Mouse (Mus musculus): Measurements from ENCODE around the gene Ttll8. TPM values are rescaled to one million over a fixed set of nuclear protein-coding genes. Genes with fewer than 3 reads are reported as not detected.

The Ttll8 gene
- polyA plus RNA-seq, 1 experiment from 2014 or later = 0.14 TPM

DNA sequence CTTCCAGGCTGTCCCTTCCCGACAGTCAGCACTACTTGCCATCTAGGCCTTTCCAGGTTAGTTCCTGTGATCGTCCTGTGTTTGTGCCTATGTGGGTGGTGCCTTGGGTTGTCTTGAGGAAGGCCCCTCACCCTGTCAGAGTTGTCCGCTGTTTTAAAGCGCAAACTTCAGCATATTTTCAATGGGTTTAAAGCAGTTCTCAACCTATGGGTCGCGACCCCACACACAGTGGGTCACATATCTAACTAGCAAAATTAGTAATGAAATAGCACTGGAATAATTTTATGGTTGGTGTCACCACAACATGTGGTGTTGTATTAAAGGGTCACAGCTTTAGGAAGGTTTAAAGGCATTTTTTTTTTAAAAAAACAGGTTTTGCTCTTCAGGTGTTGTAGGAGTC lies 1.1 kb upstream of the Ttll8 start:
- 90% methylated on average over 6 of the region's 6 CpGs for WGBS
- ATAC-seq (ENCODE audit: low FRiP score, low read depth) = no peak
- Histone ChIP-seq H3K27ac (replicated peaks) (no peak overlapping the region), H3K4me1 (replicated peaks) (peaks cover 8% of the 10 kb centered on the region), H3K4me2 (no peak overlapping the region), H3K9me3 (no peaks in the 10 kb centered on the region), H3K27me3 (peaks cover 8% of the 10 kb centered on the region; the same call in 1 of the 2 replicates), H3K4me3 (no peak overlapping the region), H3K36me3 (no peaks in the 10 kb centered on the region), H3K9ac (no peak overlapping the region)

DNA sequence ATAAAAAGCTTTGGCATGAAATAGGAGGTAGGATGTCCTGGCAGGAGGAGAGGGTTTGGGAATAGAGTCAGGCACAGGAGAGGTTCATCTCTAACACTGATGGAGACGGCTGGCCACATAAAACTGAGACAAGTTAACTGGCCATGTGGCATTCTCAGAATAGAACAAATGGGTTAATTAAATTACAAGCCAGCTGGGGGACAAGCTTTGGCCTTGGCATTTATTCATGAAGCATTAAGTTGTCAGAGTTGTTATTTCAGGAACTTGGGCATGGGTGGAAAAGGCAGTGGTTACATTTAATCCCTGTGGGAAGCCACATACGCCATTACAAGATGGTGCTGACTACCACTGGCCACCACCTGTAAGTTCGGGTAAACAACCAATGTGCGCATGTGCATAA lies 3.0 kb downstream of the Ttll8 start:
- H3K4me2 ChIP-seq = no peak overlapping the region
- peaks cover 8% of the 10 kb centered on the region; the same call in 1 of the 2 replicates for H3K27me3 ChIP-seq
- H3K4me1 ChIP-seq (replicated peaks) = peaks cover 8% of the 10 kb centered on the region
- no peak overlapping the region for H3K9ac ChIP-seq
- no peak for ATAC-seq (ENCODE audit: low FRiP score, low read depth)
- H3K9me3 ChIP-seq = no peaks in the 10 kb centered on the region
- WGBS = 80% methylated on average over 4 of the region's 4 CpGs
- no peak overlapping the region for H3K4me3 ChIP-seq
- H3K36me3 ChIP-seq = no peaks in the 10 kb centered on the region
- no peak overlapping the region for H3K27ac ChIP-seq (replicated peaks)

DNA sequence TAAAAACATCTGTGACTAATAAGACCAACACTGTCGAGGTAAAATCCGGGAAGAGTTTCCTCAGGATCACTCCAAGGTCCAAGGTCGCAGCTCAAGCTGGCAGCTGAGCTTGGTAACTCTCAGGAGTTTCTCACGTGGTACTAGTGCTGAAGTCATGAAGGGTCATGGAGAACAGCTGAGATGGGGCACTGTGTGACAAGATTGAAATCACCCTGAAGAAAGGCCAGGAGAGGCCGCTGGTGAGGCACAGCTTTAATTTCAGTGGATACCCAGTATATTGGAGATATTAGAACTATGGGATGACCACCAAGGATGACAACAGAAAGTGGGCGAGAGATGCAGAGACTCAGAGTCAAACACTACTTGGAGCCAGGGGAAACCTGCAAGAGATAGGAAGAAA lies 7.4 kb downstream of the Ttll8 start:
- 65% methylated on average over 6 of the region's 6 CpGs for WGBS
- no peak overlapping the region for H3K4me2 ChIP-seq
- H3K4me3 ChIP-seq = no peak overlapping the region
- no peak overlapping the region for H3K27ac ChIP-seq (replicated peaks)
- no peaks in the 10 kb centered on the region for H3K4me1 ChIP-seq (replicated peaks)
- no peak for ATAC-seq (ENCODE audit: low FRiP score, low read depth)
- no peaks in the 10 kb centered on the region for H3K36me3 ChIP-seq
- no peaks in the 10 kb centered on the region for H3K27me3 ChIP-seq
- no peaks in the 10 kb centered on the region for H3K9me3 ChIP-seq
- H3K9ac ChIP-seq = no peak overlapping the region

DNA sequence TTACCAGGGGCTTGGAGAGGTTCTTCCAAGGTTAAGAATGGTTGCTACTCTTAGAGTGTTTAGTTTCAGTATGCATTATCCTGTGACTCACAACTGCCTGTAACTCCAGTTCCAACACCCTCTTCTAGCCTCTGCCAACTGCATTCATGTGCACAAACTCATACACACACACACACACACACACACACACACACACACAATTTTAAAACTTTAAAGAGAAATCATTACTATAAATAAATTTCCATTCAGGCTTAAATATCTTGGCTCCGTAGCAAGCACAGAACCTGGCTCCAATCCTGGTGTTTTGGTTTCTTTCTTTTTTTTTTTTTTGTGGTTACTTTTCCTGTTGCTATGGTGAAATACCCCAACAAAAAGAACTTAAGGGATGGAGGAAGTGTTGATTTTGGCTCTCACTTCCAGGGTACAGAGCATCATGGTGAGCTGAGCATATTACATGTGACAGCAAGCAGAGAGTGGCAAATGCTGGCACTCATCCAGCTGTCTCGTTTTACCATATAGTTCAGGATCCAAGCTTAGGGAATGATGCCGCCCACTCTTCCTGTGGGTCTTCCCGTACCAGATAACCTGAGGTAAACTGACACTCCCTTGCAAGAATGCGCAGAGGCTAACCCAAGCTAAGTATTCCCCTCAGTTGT lies 10.2 kb downstream of the Ttll8 start:
- Histone ChIP-seq H3K4me1 (replicated peaks) (no peaks in the 10 kb centered on the region), H3K36me3 (no peaks in the 10 kb centered on the region), H3K9me3 (no peaks in the 10 kb centered on the region), H3K27ac (replicated peaks) (no peak overlapping the region), H3K4me2 (no peak overlapping the region), H3K4me3 (no peak overlapping the region), H3K27me3 (no peaks in the 10 kb centered on the region), H3K9ac (no peak overlapping the region)
- 82% methylated on average over 5 of the region's 5 CpGs for WGBS
- no peak for ATAC-seq (ENCODE audit: low FRiP score, low read depth)

DNA sequence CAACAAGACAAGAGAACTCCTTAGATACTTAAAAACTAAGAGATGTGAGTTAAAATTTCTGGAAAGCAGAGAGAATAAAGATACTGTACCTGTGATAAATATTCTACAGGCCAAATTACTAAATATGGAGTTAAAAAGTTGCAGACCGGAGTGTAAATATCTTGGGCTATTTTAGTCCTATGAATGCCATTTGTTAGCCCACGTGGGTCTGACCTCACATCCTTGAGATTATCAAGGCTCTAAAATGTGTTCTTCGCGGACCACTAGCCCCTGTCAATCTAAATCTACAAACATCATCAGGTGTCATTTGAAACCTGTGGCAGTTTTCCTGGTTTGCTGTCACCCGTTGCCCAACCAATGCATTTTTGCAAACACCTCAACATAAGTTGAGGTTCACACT lies 11.4 kb downstream of the Ttll8 start:
- Histone ChIP-seq H3K27ac (replicated peaks) (no peak overlapping the region), H3K4me2 (no peak overlapping the region), H3K4me3 (no peak overlapping the region), H3K27me3 (no peaks in the 10 kb centered on the region), H3K9ac (no peak overlapping the region), H3K4me1 (replicated peaks) (no peaks in the 10 kb centered on the region), H3K9me3 (no peaks in the 10 kb centered on the region), H3K36me3 (no peaks in the 10 kb centered on the region)
- ATAC-seq (ENCODE audit: low FRiP score, low read depth) = no peak
- WGBS = 81% methylated on average over 5 of the region's 5 CpGs

DNA sequence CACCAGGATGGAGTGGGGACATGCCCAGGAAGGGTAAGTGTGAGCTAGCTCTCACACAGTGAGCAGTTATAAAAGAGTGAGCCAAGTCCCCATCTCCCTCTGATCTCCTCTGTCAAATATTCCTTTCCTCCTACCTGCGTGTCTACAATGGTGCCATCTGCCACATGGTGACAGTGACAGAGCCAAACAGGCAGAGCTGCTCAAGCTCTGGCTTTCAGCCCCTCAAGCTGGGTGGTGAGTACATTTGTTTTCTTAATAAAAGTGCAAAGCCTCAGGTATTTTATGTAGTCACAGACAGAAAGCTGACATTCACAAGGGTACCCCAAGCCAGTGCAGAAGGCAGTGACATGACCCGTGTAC lies 16.9 kb downstream of the Ttll8 start:
- 76% methylated on average over 2 of the region's 2 CpGs for WGBS
- no peak for ATAC-seq (ENCODE audit: low FRiP score, low read depth)

DNA sequence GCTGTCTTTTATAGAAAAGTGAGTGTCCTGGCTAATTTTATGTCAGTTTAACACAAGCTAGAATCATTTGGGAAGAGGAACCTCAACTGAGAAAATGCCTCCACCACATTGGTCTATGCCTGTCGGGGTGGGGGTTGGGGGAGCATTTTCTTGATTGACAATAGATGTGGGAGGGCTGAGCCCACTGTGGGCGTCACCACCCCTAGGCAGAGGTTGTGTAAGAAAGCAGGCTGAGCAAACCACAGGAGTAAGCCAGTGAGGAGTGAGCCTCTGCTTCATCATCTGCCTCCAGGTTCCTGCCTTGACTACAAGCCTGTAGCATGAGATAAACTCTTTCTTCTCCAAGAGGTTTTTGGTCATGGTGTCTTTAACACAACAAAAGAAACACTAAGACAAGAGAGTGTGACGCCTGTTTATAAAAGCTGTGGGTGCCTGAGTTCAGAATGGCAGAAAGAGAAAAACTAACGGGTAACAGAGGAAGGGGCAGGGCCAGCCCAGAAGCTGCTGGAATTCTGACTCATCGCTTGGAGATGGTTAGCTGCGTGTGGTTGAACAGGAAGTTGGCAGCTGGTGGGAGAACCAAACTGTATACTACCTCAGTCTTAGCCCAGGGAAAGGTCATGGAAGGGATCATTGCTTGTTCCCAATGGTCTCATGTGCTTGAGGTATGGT lies 17.5 kb downstream of the Ttll8 start:
- ATAC-seq (ENCODE audit: low FRiP score, low read depth) = no peak
- H3K4me2 ChIP-seq = no peak overlapping the region
- 67% methylated on average over 6 of the region's 6 CpGs for WGBS
- no peaks in the 10 kb centered on the region for H3K27me3 ChIP-seq
- H3K4me3 ChIP-seq = no peak overlapping the region
- H3K9ac ChIP-seq = no peak overlapping the region
- no peak overlapping the region for H3K27ac ChIP-seq (replicated peaks)
- H3K9me3 ChIP-seq = no peaks in the 10 kb centered on the region
- H3K36me3 ChIP-seq = no peaks in the 10 kb centered on the region
- no peaks in the 10 kb centered on the region for H3K4me1 ChIP-seq (replicated peaks)

More for the DNA sequence above, 16.9 kb downstream of the Ttll8 start:
- Histone ChIP-seq H3K9ac (no peak overlapping the region), H3K4me1 (replicated peaks) (no peaks in the 10 kb centered on the region), H3K4me3 (no peak overlapping the region), H3K27me3 (no peaks in the 10 kb centered on the region), H3K9me3 (no peaks in the 10 kb centered on the region), H3K36me3 (no peaks in the 10 kb centered on the region), H3K4me2 (no peak overlapping the region), H3K27ac (replicated peaks) (no peak overlapping the region)

DNA sequence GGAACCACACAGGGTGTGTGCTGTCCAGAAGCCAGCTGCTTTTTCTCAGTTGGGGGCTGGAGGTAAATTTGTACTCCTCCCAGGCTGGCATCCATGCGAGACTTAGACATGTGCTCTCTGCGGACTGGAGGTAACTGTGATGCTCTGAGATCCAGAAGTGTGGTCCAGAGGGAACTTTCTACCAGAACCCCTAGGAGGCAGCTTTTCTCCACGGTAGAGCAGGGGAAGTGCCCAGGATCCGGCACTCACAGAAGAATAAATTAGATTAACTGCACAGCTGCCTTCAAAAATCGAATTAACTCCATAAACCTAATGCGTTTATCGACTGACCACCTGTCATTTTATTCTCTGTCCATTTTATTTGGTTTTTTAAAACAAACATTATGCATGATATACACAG lies 20.1 kb downstream of the Ttll8 start:
- Histone ChIP-seq H3K36me3 (no peaks in the 10 kb centered on the region), H3K27ac (replicated peaks) (no peak overlapping the region), H3K9me3 (no peaks in the 10 kb centered on the region), H3K4me3 (no peak overlapping the region), H3K27me3 (no peaks in the 10 kb centered on the region), H3K4me1 (replicated peaks) (no peaks in the 10 kb centered on the region), H3K9ac (no peak overlapping the region), H3K4me2 (no peak overlapping the region)
- WGBS = 57% methylated on average over 7 of the region's 7 CpGs
- ATAC-seq (ENCODE audit: low FRiP score, low read depth) = no peak

DNA sequence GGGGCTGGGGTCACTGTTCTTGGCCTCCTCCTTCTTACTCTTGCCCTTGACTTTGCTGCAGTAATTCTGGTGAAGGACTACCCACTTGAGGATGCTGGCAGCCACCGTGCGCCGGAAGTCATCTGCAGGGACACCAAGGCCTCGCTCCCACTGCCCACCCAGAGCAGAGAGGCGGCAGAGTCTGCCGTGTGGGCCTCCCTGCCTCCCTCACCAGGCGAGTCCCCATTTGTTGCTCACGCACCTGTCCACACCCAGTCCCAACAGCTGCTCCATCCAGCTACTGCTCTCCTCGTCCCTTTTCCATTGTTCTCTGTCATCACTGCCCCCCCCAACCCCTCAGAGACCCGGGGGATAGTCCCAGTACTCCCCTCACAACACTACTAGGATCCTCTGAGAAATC lies 21.6 kb downstream of the Ttll8 start:
- Histone ChIP-seq H3K27me3 (no peaks in the 10 kb centered on the region), H3K9me3 (no peaks in the 10 kb centered on the region), H3K4me2 (no peak overlapping the region), H3K36me3 (no peaks in the 10 kb centered on the region), H3K4me1 (replicated peaks) (no peaks in the 10 kb centered on the region), H3K27ac (replicated peaks) (no peak overlapping the region), H3K4me3 (no peak overlapping the region), H3K9ac (no peak overlapping the region)
- ATAC-seq (ENCODE audit: low FRiP score, low read depth) = no peak
- WGBS = 89% methylated on average over 10 of the region's 10 CpGs

DNA sequence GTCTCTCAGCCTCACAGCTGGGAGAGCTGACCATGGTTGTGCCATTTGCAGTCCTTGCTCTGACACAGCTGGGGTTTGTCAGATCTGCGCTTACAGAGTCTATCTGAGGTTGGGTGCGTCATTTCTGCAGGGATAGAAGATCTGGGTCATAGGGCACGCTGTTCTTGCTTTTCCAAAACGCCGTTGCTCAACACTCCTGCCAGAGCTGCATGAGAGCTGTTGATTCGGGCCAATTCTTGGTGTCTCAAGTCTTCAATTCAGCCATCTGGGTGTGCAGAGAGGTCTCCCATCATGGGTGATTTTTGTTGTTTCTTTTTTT lies 32.3 kb downstream of the Ttll8 start:
- ATAC-seq (ENCODE audit: low FRiP score, low read depth) = no peak
- 71% methylated on average over 6 of the region's 6 CpGs for WGBS
- Histone ChIP-seq H3K36me3 (no peaks in the 10 kb centered on the region), H3K4me2 (no peak overlapping the region), H3K9me3 (no peaks in the 10 kb centered on the region), H3K27ac (replicated peaks) (no peak overlapping the region), H3K4me1 (replicated peaks) (0 out of 2 replicates have a peak, but pooled peaks cover 5% of the 10 kb centered on the region), H3K9ac (no peak overlapping the region), H3K27me3 (no peaks in the 10 kb centered on the region), H3K4me3 (no peak overlapping the region)

DNA sequence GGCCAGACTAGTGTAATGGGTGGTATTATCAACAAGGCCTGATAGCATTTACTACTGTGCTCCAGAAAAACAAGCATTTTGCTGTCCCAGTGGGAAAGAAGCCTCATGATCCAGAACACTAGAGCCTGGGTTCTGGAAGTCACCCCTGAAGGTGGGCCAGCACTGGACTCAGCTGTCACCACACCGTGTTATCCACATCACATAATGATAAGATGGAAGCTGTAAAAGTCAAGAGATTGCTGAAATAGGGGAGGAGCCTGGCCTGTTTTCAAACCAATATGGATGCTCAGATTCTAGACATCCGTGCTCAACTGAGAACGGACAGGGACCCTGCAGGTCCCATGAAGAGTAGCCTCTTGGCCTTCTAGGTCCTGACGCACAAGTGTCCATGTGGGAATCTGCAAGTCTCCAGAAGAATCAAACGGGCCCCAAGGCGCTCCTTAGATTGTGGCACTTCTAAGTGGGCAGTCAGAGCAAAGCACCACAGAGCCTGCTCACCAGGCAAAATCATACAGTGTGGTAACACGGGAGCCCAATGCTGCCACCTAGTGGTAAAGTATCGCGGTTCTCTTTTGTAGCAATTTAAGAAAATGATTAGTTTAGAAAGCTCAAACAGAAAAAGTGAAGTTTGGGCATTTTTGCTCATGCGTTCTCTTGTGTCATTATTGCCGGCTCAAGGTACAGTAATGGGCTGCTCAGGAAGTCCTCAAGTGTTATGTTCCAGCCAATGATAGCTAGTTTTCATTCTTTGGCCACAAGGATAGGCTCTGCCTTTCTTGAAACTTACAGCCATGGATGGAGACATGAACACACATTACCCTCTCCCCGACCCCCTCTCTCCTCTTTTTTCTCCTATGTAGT lies 32.9 kb downstream of the Ttll8 start:
- Histone ChIP-seq H3K36me3 (no peaks in the 10 kb centered on the region), H3K4me1 (replicated peaks) (0 out of 2 replicates have a peak, but pooled peaks cover 5% of the 10 kb centered on the region), H3K4me2 (peak overlapping the region; percentile 34), H3K27ac (replicated peaks) (no peak overlapping the region), H3K9me3 (no peaks in the 10 kb centered on the region), H3K27me3 (no peaks in the 10 kb centered on the region), H3K9ac (no peak overlapping the region), H3K4me3 (no peak overlapping the region)
- ATAC-seq (ENCODE audit: low FRiP score, low read depth) = peak; percentile 79; the same call in 1 of the 2 replicates
- 28% methylated on average over 12 of the region's 12 CpGs for WGBS

DNA sequence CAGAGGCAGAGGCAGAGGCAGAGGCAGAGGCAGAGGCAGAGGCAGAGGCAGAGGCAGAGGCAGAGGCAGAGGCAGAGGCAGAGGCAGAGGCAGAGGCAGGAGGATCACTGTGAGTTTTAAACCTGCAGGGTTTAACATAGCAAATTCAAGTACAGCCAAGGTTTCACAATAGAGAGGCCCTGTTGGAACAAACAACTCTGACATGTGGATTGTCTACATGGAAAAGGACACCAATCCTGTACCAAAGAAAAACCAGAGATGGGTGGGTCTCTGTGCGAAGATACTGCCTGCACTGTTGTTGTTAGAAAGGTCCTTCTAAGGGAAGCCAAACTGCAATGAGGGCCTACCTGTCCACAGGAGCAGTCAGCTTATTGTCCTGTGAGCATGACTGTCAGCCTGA lies 34.2 kb downstream of the Ttll8 start:
- no peak for ATAC-seq (ENCODE audit: low FRiP score, low read depth)
- Histone ChIP-seq H3K27me3 (no peaks in the 10 kb centered on the region), H3K4me3 (no peak overlapping the region), H3K36me3 (no peaks in the 10 kb centered on the region), H3K9ac (no peak overlapping the region), H3K4me1 (replicated peaks) (0 out of 2 replicates have a peak, but pooled peaks cover 5% of the 10 kb centered on the region), H3K4me2 (no peak overlapping the region), H3K9me3 (no peaks in the 10 kb centered on the region), H3K27ac (replicated peaks) (no peak overlapping the region)
- WGBS = 94% methylated on average over 1 of the region's 1 CpGs

Data from hindbrain, embryonic 15.5 days (tissue).